Comparison of ENCODE assay signal across 8 mouse cellular contexts in genomic region chr1:21961251-21962082, GRCm38 (mm10). TPM values are rescaled to one million over a fixed set of nuclear protein-coding genes. Genes with fewer than 3 reads are reported as not detected.
DNase-seq lines count a peak whose midpoint lies in the region; ATAC-seq lines count a peak whose summit lies in the region.

Kcnq5 (minus strand) TSS chr1:21961942.

- peak within 1 kb of the TSS; percentile 28; the same call in 1 of the 2 replicates for H3K27ac ChIP-seq in embryonic facial prominence, embryonic 15.5 days (replicated peaks)
- peak within 1 kb of the TSS; percentile 92 for H3K27ac ChIP-seq in heart, embryonic 13.5 days (replicated peaks)
- H3K27ac ChIP-seq in liver, embryonic 16.5 days (ENCODE audit: low read length): no peak within 1 kb of the TSS

- peaks cover 18% of the 10 kb centered on the region for H3K4me1 ChIP-seq in embryonic facial prominence, embryonic 15.5 days
- peaks cover 36% of the 10 kb centered on the region for H3K4me1 ChIP-seq in heart, embryonic 13.5 days
- no peaks in the 10 kb centered on the region; the same call in 1 of the 2 replicates for H3K4me1 ChIP-seq in liver, embryonic 16.5 days (ENCODE audit: control insufficient read depth, low read depth, low read length)

- H3K36me3 ChIP-seq in embryonic facial prominence, embryonic 15.5 days: no peaks in the 10 kb centered on the region
- no peaks in the 10 kb centered on the region for H3K36me3 ChIP-seq in heart, embryonic 13.5 days
- no peaks in the 10 kb centered on the region for H3K36me3 ChIP-seq in liver, embryonic 16.5 days (ENCODE audit: control insufficient read depth, insufficient read depth)

- H3K4me2 ChIP-seq in embryonic facial prominence, embryonic 15.5 days (replicated peaks): peak within 1 kb of the TSS; percentile 87
- H3K4me2 ChIP-seq in heart, embryonic 13.5 days: peak within 1 kb of the TSS; percentile 90
- peak within 1 kb of the TSS; percentile 74 for H3K4me2 ChIP-seq in liver, embryonic 16.5 days (ENCODE audit: low read depth, low read length)

- peak within 1 kb of the TSS; percentile 37 for H3K9ac ChIP-seq in embryonic facial prominence, embryonic 15.5 days
- H3K9ac ChIP-seq in heart, embryonic 13.5 days: peak within 1 kb of the TSS; percentile 89
- no peak within 1 kb of the TSS for H3K9ac ChIP-seq in liver, embryonic 16.5 days (ENCODE audit: low read depth, low read length)

- DNase-seq in kidney, adult 18-20 months: peak; percentile 13
- DNase-seq in kidney, adult 9 months: no peak
- DNase-seq in kidney, postnatal 36 days: peak; percentile 7 to 62
- peak; percentile 64 for DNase-seq in thymus, adult 18-20 months

- no peaks in the 10 kb centered on the region for H3K27me3 ChIP-seq in embryonic facial prominence, embryonic 15.5 days
- no peaks in the 10 kb centered on the region for H3K27me3 ChIP-seq in heart, embryonic 13.5 days (replicated peaks)
- H3K27me3 ChIP-seq in liver, embryonic 16.5 days (ENCODE audit: control insufficient read depth, insufficient read depth, low read depth, low read length): peaks cover 30% of the 10 kb centered on the region

- ATAC-seq in embryonic facial prominence, embryonic 15.5 days (ENCODE audit: insufficient number of reproducible peaks, low FRiP score, low TSS enrichment, low read depth): peak; percentile 83
- ATAC-seq in heart, embryonic 13.5 days (ENCODE audit: extremely low read depth, insufficient number of reproducible peaks, low FRiP score, low TSS enrichment): peak; percentile 50; the same call in 1 of the 2 replicates
- ATAC-seq in liver, embryonic 16.5 days (ENCODE audit: low read depth): peak; percentile 50
- ATAC-seq in neutrophil, adult 5-6 weeks (ENCODE audit: extremely low read depth, insufficient number of reproducible peaks, low FRiP score, poor library complexity, severe bottlenecking): peak; percentile 21

- no peaks in the 10 kb centered on the region for H3K9me3 ChIP-seq in embryonic facial prominence, embryonic 15.5 days (replicated peaks)
- H3K9me3 ChIP-seq in heart, embryonic 13.5 days: no peaks in the 10 kb centered on the region
- no peaks in the 10 kb centered on the region for H3K9me3 ChIP-seq in liver, embryonic 16.5 days (replicated peaks; ENCODE audit: control insufficient read depth, low read length)

- peak within 1 kb of the TSS; percentile 64 for H3K4me3 ChIP-seq in embryonic facial prominence, embryonic 15.5 days (replicated peaks)
- peak within 1 kb of the TSS; percentile 85 for H3K4me3 ChIP-seq in heart, embryonic 13.5 days
- H3K4me3 ChIP-seq in liver, embryonic 16.5 days (ENCODE audit: low read depth, low read length): peak within 1 kb of the TSS; percentile 55

- under 1% methylated on average over 83 of the region's 89 CpGs for WGBS in embryonic facial prominence, embryonic 15.5 days
- 0% methylated on average over 64 of the region's 89 CpGs for whole genome bisulfite sequencing in heart, embryonic 13.5 days
- under 1% methylated on average over 72 of the region's 89 CpGs for WGBS in liver, embryonic 16.5 days (ENCODE audit: insufficient replicate concordance)

RNA-seq across cellular contexts. Expression of gene Kcnq5, which starts in this region (rescaled TPM):
- 1.8 and 1.9 TPM in 2 replicates for polyA plus RNA-seq in embryonic facial prominence, embryonic 15.5 days (2015; fragmentation: Nextera tagmentation; extraction: Ambion mirVana)
- 3.9 and 4.1 TPM in 2 replicates for polyA plus RNA-seq in heart, embryonic 13.5 days (2015; fragmentation: Nextera tagmentation; extraction: Ambion mirVana)
- 0.08 and 0.17 TPM in 2 replicates for polyA plus RNA-seq in liver, embryonic 16.5 days (2015; fragmentation: Nextera tagmentation; extraction: Ambion mirVana)
- 5.8 and 7.7 TPM in 2 replicates for total RNA-seq in neutrophil, adult 5-6 weeks (2017)

Comparison
In these comparisons a context has a peak if more than half of its experiments do, and no peak if none do; other contexts are left out.
1. Peak in ATAC-seq, H3K4me3 ChIP-seq and H3K4me2 ChIP-seq in liver, embryonic 16.5 days; RNA of the gene not detected or under 1 TPM.
2. ATAC-seq: peak in every context shown above with its lines; median percentile 83 in embryonic facial prominence, embryonic 15.5 days; 50 in heart, embryonic 13.5 days; 50 in liver, embryonic 16.5 days; 21 in neutrophil, adult 5-6 weeks.